Mouse (Mus musculus) forebrain, embryonic 16.5 days (tissue): ENCODE data around the gene Ckap4. TPM values are rescaled to one million over a fixed set of nuclear protein-coding genes. Genes with fewer than 3 reads are reported as not detected.
"Not testable (repeated sequence)": the region's sequence is repeated elsewhere in the genome, so short reads cannot be mapped to it uniquely, and the experiment has no call there.

Source experiments
- ATAC-seq: fragments of 200-750 bp; cut with Nextera tagmentation; 2 replicates; pipeline ENCODE4 v1.8.0; 2017; ENCODE audit warnings: mild to moderate bottlenecking, moderate library complexity
- H3K27ac ChIP-seq: fragments of 300-500 bp; sonication (generic); 2 replicates; pipeline ENCODE4 v1.5.1; 2014; ENCODE audit warnings: low read length, control low read depth
- H3K27me3 ChIP-seq: fragments of 300-500 bp; sonication (generic); replicated peaks from 2 replicates; pipeline ENCODE4 v1.6.1; 2014; ENCODE audit warnings: low read length; ENCODE audit not compliant: control insufficient read depth, insufficient read depth
- H3K36me3 ChIP-seq: fragments of 300-500 bp; sonication (generic); 2 replicates; pipeline ENCODE4 v1.6.1; 2014; ENCODE audit not compliant: control insufficient read depth, insufficient read depth
- H3K4me1 ChIP-seq: fragments of 300-500 bp; sonication (generic); replicated peaks from 2 replicates; pipeline ENCODE4 v1.6.1; 2014; ENCODE audit warnings: low read length; ENCODE audit not compliant: control insufficient read depth, insufficient read depth
- H3K4me2 ChIP-seq: fragments of 300-500 bp; sonication (generic); 2 replicates; pipeline ENCODE4 v1.6.1; 2014; ENCODE audit warnings: mild to moderate bottlenecking, low read length, control low read depth
- H3K4me3 ChIP-seq: fragments of 300-500 bp; sonication (generic); replicated peaks from 2 replicates; pipeline ENCODE4 v1.5.1; 2014; ENCODE audit warnings: mild to moderate bottlenecking, low read length, control low read depth
- H3K9ac ChIP-seq: fragments of 300-500 bp; sonication (generic); replicated peaks from 2 replicates; pipeline ENCODE4 v1.6.1; 2014; ENCODE audit warnings: low read depth, low read length, control low read depth
- H3K9me3 ChIP-seq: fragments of 300-500 bp; sonication (generic); 2 replicates; pipeline ENCODE4 v1.6.1; 2016; ENCODE audit warnings: low read length; ENCODE audit not compliant: control insufficient read depth
- WGBS: fragments of 180-500 bp; shearing (Covaris S2); extraction: QIAGEN DNeasy Blood & Tissue Kit; methylation state at CpG from one replicate; pipeline ENCODE4 v1.1.7; 2014; 5-methylcytosine and 5-hydroxymethylcytosine counted together
- polyA plus RNA-seq: library from polyadenylated mRNA; unstranded; fragments of >200 nt; fragmentation: Nextera tagmentation; extraction: Ambion mirVana; gene quantifications from 2 replicates; pipeline ENCODE4 v1.2.1, GENCODE M21; 2015

The Ckap4 gene
- polyA plus RNA-seq, 1 experiment from 2014 or later, result 37.5 TPM

DNA sequence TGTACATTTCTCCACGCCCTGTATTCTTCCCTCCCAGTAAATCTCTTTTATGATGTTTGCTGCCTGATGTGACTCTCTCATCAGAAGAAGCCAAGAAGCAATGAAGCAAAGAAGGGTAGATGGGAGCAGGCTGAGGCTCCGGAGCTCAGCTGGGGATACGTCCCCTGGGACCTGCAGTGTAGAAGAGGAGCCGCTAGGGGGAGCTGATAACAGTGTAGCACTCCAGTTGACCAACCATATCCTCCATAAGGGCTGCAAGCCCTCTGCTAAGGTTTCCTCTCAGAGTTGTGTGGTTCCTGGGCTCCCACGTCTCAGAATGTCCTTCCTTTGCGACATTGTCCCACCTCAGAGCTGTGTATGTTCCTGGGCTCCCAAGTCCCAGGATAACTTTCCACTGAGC, 45.5 kb downstream of the Ckap4 start:
- Histone ChIP-seq H3K4me1 (no peaks in the 10 kb centered on the region), H3K9me3 (no peaks in the 10 kb centered on the region), H3K9ac (no peak overlapping the region), H3K27me3 (no peaks in the 10 kb centered on the region), H3K4me2 (no peak overlapping the region), H3K27ac (no peak overlapping the region), H3K36me3 (no peaks in the 10 kb centered on the region), H3K4me3 (no peak overlapping the region)
- 34% methylated on average over 6 of the region's 6 CpGs for WGBS
- no peak for ATAC-seq

DNA sequence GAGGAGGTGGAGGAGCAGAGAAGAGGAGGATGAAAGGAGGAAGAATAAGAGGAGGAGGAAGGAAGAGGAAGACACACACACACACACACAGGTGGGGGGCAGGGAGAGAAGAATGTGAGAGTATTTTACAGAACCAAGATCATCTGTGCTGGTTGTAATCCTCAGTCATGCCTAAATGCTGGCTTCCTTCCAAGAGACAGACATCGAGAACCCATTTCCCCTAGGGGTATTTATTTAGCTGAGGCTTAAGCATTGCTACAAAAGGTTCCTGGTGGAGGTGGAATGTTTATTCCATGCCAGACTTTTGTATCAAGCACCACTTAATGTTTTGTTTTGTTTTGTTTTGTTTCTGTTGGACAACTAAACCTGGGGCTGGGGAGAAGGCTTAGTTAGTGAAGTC, 49.2 kb downstream of the Ckap4 start:
- Histone ChIP-seq H3K4me3 (no peak overlapping the region), H3K4me2 (no peak overlapping the region), H3K27ac (no peak overlapping the region), H3K27me3 (no peaks in the 10 kb centered on the region), H3K36me3 (no peaks in the 10 kb centered on the region), H3K9ac (no peak overlapping the region), H3K9me3 (no peaks in the 10 kb centered on the region), H3K4me1 (no peaks in the 10 kb centered on the region)
- WGBS, result 42% methylated on average over 1 of the region's 1 CpGs
- no peak for ATAC-seq

DNA sequence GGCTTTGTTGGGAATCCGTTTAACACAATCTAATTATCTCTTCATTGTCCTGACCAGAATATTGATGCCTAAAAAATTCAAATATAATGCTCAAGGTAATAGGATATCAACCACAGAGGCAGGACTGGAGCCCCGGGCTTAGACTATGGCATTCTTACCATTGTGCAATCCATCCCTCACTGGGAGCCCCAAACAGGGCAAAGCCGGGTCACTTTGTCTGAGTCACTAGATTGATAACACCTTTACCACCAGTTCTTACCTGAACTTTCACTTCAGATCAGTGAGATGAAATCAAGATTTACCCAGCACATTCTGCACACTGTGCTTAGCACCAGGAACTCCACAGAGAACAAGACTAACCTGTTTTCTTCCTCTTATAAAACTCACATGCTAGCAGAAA, 50.3 kb downstream of the Ckap4 start:
- Histone ChIP-seq H3K9me3 (no peaks in the 10 kb centered on the region; the same call in 1 of the 2 replicates), H3K27ac (no peak overlapping the region), H3K4me3 (no peak overlapping the region), H3K27me3 (no peaks in the 10 kb centered on the region), H3K9ac (no peak overlapping the region), H3K4me1 (no peaks in the 10 kb centered on the region), H3K36me3 (no peaks in the 10 kb centered on the region), H3K4me2 (no peak overlapping the region)
- no peak for ATAC-seq
- 89% methylated on average over 3 of the region's 3 CpGs for WGBS

DNA sequence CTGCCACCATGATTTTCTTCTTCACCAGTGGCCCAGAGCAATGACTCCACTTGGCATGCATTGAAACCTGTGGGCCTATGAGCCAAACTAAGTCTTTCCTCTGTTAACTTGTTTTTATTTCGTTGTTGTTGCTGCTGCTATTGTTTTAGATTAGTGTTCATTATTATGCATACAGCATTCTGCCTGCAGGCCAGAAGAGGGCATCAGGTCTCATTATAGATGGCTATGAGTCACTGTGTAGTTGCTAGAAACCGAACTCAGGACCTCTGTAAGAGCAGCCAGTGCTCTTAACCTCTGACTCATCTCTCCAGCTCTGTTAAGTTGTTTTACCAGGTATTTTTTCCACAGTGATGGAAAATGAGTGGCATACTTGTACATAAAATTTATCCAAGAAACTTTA, 50.8 kb downstream of the Ckap4 start:
- no peak overlapping the region for H3K9ac ChIP-seq
- no peaks in the 10 kb centered on the region; the same call in 1 of the 2 replicates for H3K9me3 ChIP-seq
- no peaks in the 10 kb centered on the region for H3K27me3 ChIP-seq
- no peak overlapping the region for H3K27ac ChIP-seq
- no peaks in the 10 kb centered on the region for H3K4me1 ChIP-seq
- no peak overlapping the region for H3K4me2 ChIP-seq
- 81% methylated on average over 2 of the region's 2 CpGs for WGBS
- ATAC-seq, result no peak
- no peaks in the 10 kb centered on the region for H3K36me3 ChIP-seq
- H3K4me3 ChIP-seq, result no peak overlapping the region

DNA sequence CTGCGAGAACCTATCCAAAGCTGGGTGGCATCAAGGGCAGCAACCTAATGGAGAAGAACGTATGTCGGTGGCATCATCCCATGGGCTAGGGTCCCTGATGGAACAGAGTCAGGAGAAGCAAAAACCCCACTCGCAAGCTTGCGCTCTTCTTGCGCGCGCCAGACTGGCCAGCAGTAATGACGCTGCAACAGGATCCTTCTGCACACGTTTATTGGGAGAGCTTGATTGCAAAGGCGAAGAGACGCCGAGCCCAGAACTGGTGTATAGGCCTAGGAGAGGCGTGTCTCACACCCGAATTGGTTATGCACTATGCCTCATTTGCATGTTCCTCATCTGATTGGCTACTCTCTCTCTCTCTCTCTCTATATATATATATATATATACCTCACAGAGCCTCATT, 51.4 kb downstream of the Ckap4 start:
- H3K4me2 ChIP-seq, H3K4me3 ChIP-seq, H3K27ac ChIP-seq, ATAC-seq, H3K36me3 ChIP-seq, H3K9me3 ChIP-seq, H3K27me3 ChIP-seq, H3K9ac ChIP-seq, H3K4me1 ChIP-seq: not testable (repeated sequence)
- 92% methylated on average over 15 of the region's 15 CpGs for WGBS

DNA sequence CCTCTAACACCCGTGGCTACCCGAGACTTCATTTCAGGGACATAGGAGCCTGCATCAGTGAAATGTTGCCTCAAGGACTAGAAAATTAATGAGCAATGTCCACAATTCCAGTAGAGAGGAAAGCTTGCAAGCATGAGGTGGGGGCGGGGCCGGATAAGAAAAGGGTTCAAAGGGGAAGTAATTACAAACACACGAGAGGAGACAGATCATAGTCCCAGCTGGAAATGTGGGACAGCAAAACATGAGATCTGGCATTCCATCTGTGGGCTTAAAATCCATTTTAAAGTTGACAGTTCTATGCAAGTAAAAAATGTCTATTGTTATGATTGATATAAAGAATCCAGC, 52.6 kb downstream of the Ckap4 start:
- no peak overlapping the region for H3K4me2 ChIP-seq
- ATAC-seq, result no peak
- 75% methylated on average over 5 of the region's 5 CpGs for WGBS

DNA sequence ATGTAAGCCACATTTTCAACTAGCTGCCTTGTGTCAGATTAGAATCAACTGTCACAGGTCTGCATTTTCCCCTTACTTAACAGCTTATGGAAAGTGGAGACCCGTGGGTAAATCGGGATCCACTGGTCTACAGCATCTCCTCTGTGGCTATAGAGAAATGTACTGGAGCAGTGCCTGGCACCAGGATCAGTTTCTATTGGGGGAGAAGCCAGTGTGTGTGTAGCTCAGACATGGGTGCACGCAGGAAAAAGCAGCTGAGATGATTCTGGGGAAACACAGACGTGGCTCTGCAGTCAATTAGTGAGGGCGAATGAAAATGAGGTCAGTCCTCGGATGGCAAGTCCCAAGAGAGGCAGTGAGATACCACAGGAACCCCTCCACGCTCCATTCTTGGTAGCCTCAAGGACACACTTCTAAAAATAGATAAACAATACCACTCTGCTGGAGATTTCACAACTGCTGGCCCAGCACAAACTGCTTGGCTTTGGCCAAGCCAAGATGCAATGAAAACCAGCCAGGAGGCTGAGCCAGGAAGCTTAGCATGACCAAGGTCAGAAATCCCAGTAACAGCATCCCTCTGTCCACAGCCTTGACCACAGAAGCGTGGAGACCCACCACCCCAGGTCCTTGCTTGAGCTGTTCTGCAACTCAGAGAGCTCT, 53.1 kb downstream of the Ckap4 start:
- no peaks in the 10 kb centered on the region for H3K36me3 ChIP-seq
- 80% methylated on average over 8 of the region's 8 CpGs for WGBS
- no peak overlapping the region for H3K4me3 ChIP-seq
- H3K4me1 ChIP-seq, result no peaks in the 10 kb centered on the region
- no peaks in the 10 kb centered on the region for H3K27me3 ChIP-seq
- no peak overlapping the region for H3K4me2 ChIP-seq
- H3K27ac ChIP-seq, result no peak overlapping the region
- ATAC-seq, result no peak
- no peaks in the 10 kb centered on the region; the same call in 1 of the 2 replicates for H3K9me3 ChIP-seq
- H3K9ac ChIP-seq, result no peak overlapping the region

More for the DNA sequence above, 52.6 kb downstream of the Ckap4 start:
- Histone ChIP-seq H3K4me1 (no peaks in the 10 kb centered on the region), H3K9ac (no peak overlapping the region), H3K9me3 (no peaks in the 10 kb centered on the region; the same call in 1 of the 2 replicates), H3K4me3 (no peak overlapping the region), H3K27me3 (no peaks in the 10 kb centered on the region), H3K27ac (no peak overlapping the region), H3K36me3 (no peaks in the 10 kb centered on the region)

DNA sequence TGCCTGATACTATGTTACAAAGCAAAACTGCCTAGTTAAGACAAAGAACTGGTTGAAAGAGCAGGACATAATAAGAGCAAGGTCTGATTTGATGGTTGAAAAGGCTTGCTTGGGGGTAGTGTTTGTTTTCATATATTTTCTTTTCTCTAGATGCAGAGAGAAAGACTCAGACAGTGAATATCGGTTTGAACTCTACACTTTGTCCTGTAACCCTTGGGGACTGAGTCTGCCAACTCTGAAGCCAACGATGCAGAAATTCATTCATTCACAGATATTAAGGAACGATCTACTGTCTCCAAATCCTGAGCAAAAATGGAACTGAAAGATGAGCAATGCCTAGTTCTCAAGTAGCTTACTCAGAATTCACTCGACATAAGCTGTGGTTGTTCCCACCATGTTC, 53.7 kb downstream of the Ckap4 start:
- Histone ChIP-seq H3K4me1 (no peaks in the 10 kb centered on the region), H3K9ac (no peak overlapping the region), H3K27ac (no peak overlapping the region), H3K27me3 (no peaks in the 10 kb centered on the region), H3K4me2 (no peak overlapping the region), H3K4me3 (no peak overlapping the region), H3K9me3 (no peaks in the 10 kb centered on the region; the same call in 1 of the 2 replicates), H3K36me3 (no peaks in the 10 kb centered on the region)
- WGBS, result 48% methylated on average over 4 of the region's 4 CpGs
- ATAC-seq, result no peak

DNA sequence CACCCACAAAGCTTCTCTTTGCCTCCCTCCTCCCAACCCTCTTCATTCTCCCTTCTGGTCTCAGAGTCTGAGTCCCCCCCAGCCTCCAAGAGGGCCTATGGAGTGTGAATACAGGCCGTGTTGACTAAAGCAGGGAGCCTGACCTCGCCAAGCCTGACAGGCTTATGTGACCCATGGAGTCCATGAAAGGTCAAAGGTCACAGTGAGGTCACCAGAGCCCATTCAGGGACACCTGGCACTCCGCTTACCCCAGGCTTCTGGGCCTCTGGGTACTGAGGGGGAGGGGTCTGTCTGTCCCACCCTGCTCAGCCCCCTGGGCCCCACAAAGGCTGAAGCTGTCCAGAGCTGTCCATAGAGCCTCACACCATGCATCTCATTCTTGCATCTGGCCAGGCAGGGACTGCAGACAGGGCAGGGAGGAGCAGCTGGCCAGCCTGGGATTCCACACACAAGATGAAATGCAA, 56.2 kb downstream of the Ckap4 start:
- 5% methylated on average over 3 of the region's 3 CpGs for WGBS

More for the DNA sequence above, 56.2 kb downstream of the Ckap4 start:
- H3K9ac ChIP-seq, result no peak overlapping the region
- H3K36me3 ChIP-seq, result no peaks in the 10 kb centered on the region
- no peak for ATAC-seq
- H3K27ac ChIP-seq, result no peak overlapping the region
- no peaks in the 10 kb centered on the region for H3K27me3 ChIP-seq
- H3K4me3 ChIP-seq, result no peak overlapping the region
- no peak overlapping the region for H3K4me2 ChIP-seq
- no peaks in the 10 kb centered on the region for H3K4me1 ChIP-seq
- no peaks in the 10 kb centered on the region; the same call in 1 of the 2 replicates for H3K9me3 ChIP-seq
